Mouse (Mus musculus) MEL (cell line): ENCODE results near the gene Maml1. TPM values are rescaled to one million over a fixed set of nuclear protein-coding genes. Genes with fewer than 3 reads are reported as not detected.

ENCODE experiments used
- DNase-seq: peaks from one replicate; pipeline ENCODE4 v3.0.0; 2011; ENCODE audit warnings: low read depth, low spot score
- H3K27ac ChIP-seq: 2 replicates; pipeline ENCODE4 v1.5.1; 2012; ENCODE audit warnings: low read depth, mild to moderate bottlenecking, control low read depth, low read length, moderate library complexity; ENCODE audit not compliant: control insufficient read depth
- H3K27me3 ChIP-seq, 2 experiments: fragments of 150-350 bp in 1 of 2; sonication (generic) in 1 of 2; 2 replicates each; pipeline ENCODE4 v1.6.1; 2012; ENCODE audit warnings: low read length in 2 of 2, mild to moderate bottlenecking in 2 of 2, improper control_type of control experiment in 1 of 2, moderate library complexity in 1 of 2; ENCODE audit not compliant: insufficient read depth in 2 of 2, control insufficient read depth in 1 of 2
- H3K36me3 ChIP-seq, 2 experiments: 2 replicates each; pipeline ENCODE4 v1.6.1; 2012 to 2014; ENCODE audit warnings: low read length in 2 of 2, improper control_type of control experiment in 1 of 2, inconsistent platforms in 1 of 2, mild to moderate bottlenecking in 1 of 2; ENCODE audit not compliant: insufficient read depth in 2 of 2, control insufficient read depth in 1 of 2
- H3K4me1 ChIP-seq, 2 experiments: fragments of 150-350 bp in 1 of 2; sonication (generic) in 1 of 2; 2 replicates each; pipeline ENCODE4 v1.6.1; 2012; ENCODE audit warnings: low read length in 2 of 2, improper control_type of control experiment in 1 of 2, mild to moderate bottlenecking in 1 of 2; ENCODE audit not compliant: insufficient read depth in 2 of 2, control insufficient read depth in 1 of 2
- H3K4me3 ChIP-seq, 2 experiments: fragments of 150-350 bp in 1 of 2; sonication (generic) in 1 of 2; 2 replicates each; pipeline ENCODE4 v1.5.1; 2012; ENCODE audit warnings: low read depth in 2 of 2, low read length in 2 of 2, mild to moderate bottlenecking in 2 of 2, moderate library complexity in 2 of 2, control low read depth in 1 of 2, improper control_type of control experiment in 1 of 2; ENCODE audit not compliant: control insufficient read depth in 1 of 2, insufficient read depth in 1 of 2
- H3K79me2 ChIP-seq: 2 replicates; pipeline ENCODE4 v1.6.1; 2012; ENCODE audit warnings: mild to moderate bottlenecking, low read length, moderate library complexity; ENCODE audit not compliant: control insufficient read depth, poor library complexity, insufficient read depth
- H3K9ac ChIP-seq: 2 replicates; pipeline ENCODE4 v1.6.1; 2012; ENCODE audit warnings: low read depth, mild to moderate bottlenecking, control low read depth, low read length, moderate library complexity; ENCODE audit not compliant: control insufficient read depth, poor library complexity, severe bottlenecking
- H3K9me3 ChIP-seq: fragments of 150-350 bp; sonication (generic); replicated peaks from 2 replicates; pipeline ENCODE4 v1.6.1; 2012; ENCODE audit warnings: mild to moderate bottlenecking, low read length, improper control_type of control experiment, moderate library complexity; ENCODE audit not compliant: insufficient read depth
- BHLHE40 ChIP-seq: IDR thresholded peaks from 2 replicates; pipeline ENCODE4 v1.6.1; 2012; ENCODE audit warnings: low read depth, mild to moderate bottlenecking, inconsistent platforms, low read length, improper control_type of control experiment, borderline replicate concordance
- CHD1 ChIP-seq: IDR thresholded peaks from 2 replicates; pipeline ENCODE4 v1.6.1; 2012; ENCODE audit warnings: low read depth, mild to moderate bottlenecking, inconsistent platforms, low read length, improper control_type of control experiment
- CHD2 ChIP-seq: IDR thresholded peaks from 2 replicates; pipeline ENCODE4 v1.6.1; 2011; ENCODE audit warnings: low read length, improper control_type of control experiment
- CTCF ChIP-seq, 3 experiments: IDR thresholded peaks in 2 of 3; conservative IDR thresholded peaks in 1 of 3; 2 replicates each; pipeline ENCODE4 v1.5.1; 2011 to 2012; ENCODE audit warnings: low read length in 3 of 3, low read depth in 2 of 3, mild to moderate bottlenecking in 2 of 3, improper control_type of control experiment in 1 of 3, inconsistent platforms in 1 of 3, mixed read lengths in 1 of 3, moderate library complexity in 1 of 3; ENCODE audit not compliant: control insufficient read depth in 1 of 3, insufficient read depth in 1 of 3, poor library complexity in 1 of 3, severe bottlenecking in 1 of 3
- ELF1 ChIP-seq: IDR thresholded peaks from 2 replicates; pipeline ENCODE4 v1.6.1; 2014; ENCODE audit warnings: low read depth, mild to moderate bottlenecking, inconsistent platforms, low read length, improper control_type of control experiment, moderate library complexity
- EP300 ChIP-seq, 2 experiments: IDR thresholded peaks; 2 replicates each; pipeline ENCODE4 v1.6.1; 2011; ENCODE audit warnings: improper control_type of control experiment in 2 of 2, low read length in 2 of 2, low read depth in 1 of 2, mild to moderate bottlenecking in 1 of 2
- ETS1 ChIP-seq: IDR thresholded peaks from 2 replicates; pipeline ENCODE4 v1.6.1; 2012; ENCODE audit warnings: low read depth, mild to moderate bottlenecking, inconsistent platforms, low read length, improper control_type of control experiment, moderate library complexity
- GATA1 ChIP-seq: IDR thresholded peaks from 2 replicates; pipeline ENCODE4 v1.6.1; 2011; ENCODE audit warnings: low read depth, low read length, improper control_type of control experiment
- HCFC1 ChIP-seq: IDR thresholded peaks from 2 replicates; pipeline ENCODE4 v1.6.1; 2012; ENCODE audit warnings: low read depth, mild to moderate bottlenecking, inconsistent platforms, low read length, improper control_type of control experiment, moderate library complexity
- KAT2A ChIP-seq: conservative IDR thresholded peaks from 2 replicates; pipeline ENCODE4 v1.6.1; 2012; ENCODE audit warnings: low read depth, low read length, improper control_type of control experiment, inconsistent platforms
- MAX ChIP-seq: IDR thresholded peaks from 2 replicates; pipeline ENCODE4 v1.6.1; 2011; ENCODE audit warnings: low read length, improper control_type of control experiment
- MAZ ChIP-seq: IDR thresholded peaks from 2 replicates; pipeline ENCODE4 v1.6.1; 2012; ENCODE audit warnings: low read depth, mild to moderate bottlenecking, inconsistent platforms, low read length, improper control_type of control experiment
- MEF2A ChIP-seq: IDR thresholded peaks from 2 replicates; pipeline ENCODE4 v1.6.1; 2014; ENCODE audit warnings: low read depth, mild to moderate bottlenecking, inconsistent platforms, low read length, improper control_type of control experiment; ENCODE audit not compliant: poor library complexity, insufficient replicate concordance, severe bottlenecking; ENCODE audit errors: extremely low read depth
- MXI1 ChIP-seq: IDR thresholded peaks from 2 replicates; pipeline ENCODE4 v1.6.1; 2011; ENCODE audit warnings: mild to moderate bottlenecking, low read depth, low read length, improper control_type of control experiment
- MYB ChIP-seq: IDR thresholded peaks from 2 replicates; pipeline ENCODE4 v1.6.1; 2011; ENCODE audit warnings: mild to moderate bottlenecking, low read depth, low read length, improper control_type of control experiment
- MYC ChIP-seq: IDR thresholded peaks from 2 replicates; pipeline ENCODE4 v1.6.1; 2011; ENCODE audit warnings: low read depth, mild to moderate bottlenecking, low read length, improper control_type of control experiment, moderate library complexity
- NRF1 ChIP-seq: IDR thresholded peaks from 2 replicates; pipeline ENCODE4 v1.6.1; 2014; ENCODE audit warnings: low read depth, mild to moderate bottlenecking, inconsistent platforms, low read length, improper control_type of control experiment, moderate library complexity; ENCODE audit not compliant: poor library complexity, insufficient read depth, severe bottlenecking
- POLR2A ChIP-seq, 2 experiments: IDR thresholded peaks; 2 replicates each; pipeline ENCODE4 v1.6.1; 2011 to 2012; ENCODE audit warnings: low read length in 2 of 2, mild to moderate bottlenecking in 2 of 2, control low read depth in 1 of 2, improper control_type of control experiment in 1 of 2, low read depth in 1 of 2, moderate library complexity in 1 of 2; ENCODE audit not compliant: control insufficient read depth in 1 of 2, insufficient read depth in 1 of 2, poor library complexity in 1 of 2
- POLR2AphosphoS2 ChIP-seq: IDR thresholded peaks from 2 replicates; pipeline ENCODE4 v1.6.1; 2011; ENCODE audit warnings: low read length, improper control_type of control experiment
- POLR2AphosphoS5 ChIP-seq: IDR thresholded peaks from 2 replicates; pipeline ENCODE4 v1.6.1; 2012; ENCODE audit warnings: low read depth, borderline replicate concordance, mild to moderate bottlenecking, inconsistent platforms, low read length, moderate library complexity, mixed read lengths
- RAD21 ChIP-seq: IDR thresholded peaks from 2 replicates; pipeline ENCODE4 v1.6.1; 2011; ENCODE audit warnings: mild to moderate bottlenecking, low read depth, low read length, improper control_type of control experiment
- SIN3A ChIP-seq: IDR thresholded peaks from 2 replicates; pipeline ENCODE4 v1.6.1; 2012; ENCODE audit warnings: low read length, improper control_type of control experiment, inconsistent platforms
- SMC3 ChIP-seq: IDR thresholded peaks from 2 replicates; pipeline ENCODE4 v1.6.1; 2011; ENCODE audit warnings: low read depth, low read length, improper control_type of control experiment
- TAL1 ChIP-seq: IDR thresholded peaks from 2 replicates; pipeline ENCODE4 v1.6.1; 2012; ENCODE audit warnings: mild to moderate bottlenecking, inconsistent platforms, low read length, moderate library complexity, mixed read lengths
- TBP ChIP-seq: IDR thresholded peaks from 2 replicates; pipeline ENCODE4 v1.8.0; 2011; ENCODE audit warnings: low read depth, low read length, improper control_type of control experiment
- USF1 ChIP-seq: IDR thresholded peaks from 2 replicates; pipeline ENCODE4 v1.6.1; 2014; ENCODE audit warnings: low read depth, mild to moderate bottlenecking, inconsistent platforms, low read length, improper control_type of control experiment, moderate library complexity
- ZC3H11A ChIP-seq: IDR thresholded peaks from 2 replicates; pipeline ENCODE4 v1.6.1; 2012; ENCODE audit warnings: low read depth, mild to moderate bottlenecking, inconsistent platforms, low read length, improper control_type of control experiment
- ZMIZ1 ChIP-seq: IDR thresholded peaks from 2 replicates; pipeline ENCODE4 v1.6.1; 2012; ENCODE audit warnings: low read depth, mild to moderate bottlenecking, inconsistent platforms, low read length, improper control_type of control experiment, moderate library complexity
- ZNF384 ChIP-seq: IDR thresholded peaks from 2 replicates; pipeline ENCODE4 v1.6.1; 2012; ENCODE audit warnings: low read depth, mild to moderate bottlenecking, inconsistent platforms, low read length, improper control_type of control experiment
- polyA plus RNA-seq, 2 experiments: library from polyadenylated mRNA; stranded (reverse) in 1 of 2; unstranded in 1 of 2; fragments of >175 nt in 1 of 2; fragments of >200 nt in 1 of 2; gene quantifications; 2 replicates each; pipeline versions ENCODE4 v1.2.1 to v1.2.4; 2012; ENCODE audit warnings: low replicate concordance in 2 of 2, low read depth in 1 of 2; ENCODE audit not compliant: insufficient read length in 2 of 2, insufficient read depth in 1 of 2, missing spikeins in 1 of 2
- total RNA-seq: library from RNA; depleted of rRNA; stranded (reverse); fragments of 300-350 nt; gene quantifications from 2 replicates; pipeline ENCODE4 v1.2.3, GENCODE M21; 2012

Maml1 gene
- total and polyA plus RNA-seq, 3 experiments: 3.8 to 12.6 TPM; not detected in 1

- Histone ChIP-seq H3K36me3 (peaks cover 0 to 21% of the 10 kb centered on the region in 2 experiments), H3K9ac (no peak overlapping the region), H3K27me3 (no peaks in the 10 kb centered on the region), H3K79me2 (peaks cover 23% of the 10 kb centered on the region), H3K4me1 (peaks cover 15 to 39% of the 10 kb centered on the region in 2 experiments), H3K9me3 (no peaks in the 10 kb centered on the region), H3K4me3 (no peak overlapping the region), H3K27ac (peak overlapping the region; percentile 71; the same call in 1 of the 2 replicates)
- DNase-seq: no peak
- no peak for TF ChIP-seq USF1
- TF ChIP-seq ETS1: 0 out of 2 replicates have a peak, but pooled peaks have one; percentile 5
- no peak for TF ChIP-seq POLR2AphosphoS5
Observed at GRCm38 (mm10) chr11:50212848-50213758, 79.0 kb downstream of the Maml1 start.

GRCm38 (mm10) chr11:50212060-50212739, 79.9 kb downstream of the Maml1 start:
- no peaks in the 10 kb centered on the region for H3K9me3 ChIP-seq
- peak overlapping the region; percentile 24; the same call in 1 of the 2 replicates for H3K9ac ChIP-seq
- H3K4me1 ChIP-seq: peaks cover 12 to 33% of the 10 kb centered on the region in 2 experiments
- H3K27ac ChIP-seq: peak overlapping the region; percentile 71
- no peaks in the 10 kb centered on the region for H3K27me3 ChIP-seq
- H3K4me3 ChIP-seq: no peak overlapping the region
- H3K36me3 ChIP-seq: peaks cover 0 to 20% of the 10 kb centered on the region in 2 experiments
- peaks cover 30% of the 10 kb centered on the region for H3K79me2 ChIP-seq
- DNase-seq: peak; percentile 61
- TF ChIP-seq MYB (no peak), CHD2 (no peak), GATA1 (no peak), CHD1 (no peak), MAZ (no peak), EP300 (IDR thresholded peaks at IDR 0.05; ENCODE audit: low read depth in 1 of 2, low read length in 2 of 2) (0 out of 4 replicates have a peak, but pooled peaks of 1 of the 2 experiments have one; percentile 15), POLR2A (IDR thresholded peaks at IDR 0.05; ENCODE audit: control insufficient read depth in 1 of 2, insufficient read depth in 1 of 2, low read depth in 1 of 2, low read length in 2 of 2, poor library complexity in 1 of 2) (no peak), SIN3A (no peak), MAX (no peak), POLR2AphosphoS2 (no peak), ETS1 (peak; percentile 8; the same call in 1 of the 2 replicates), MXI1 (no peak; the same call in 1 of the 2 replicates), MYC (no peak), ZMIZ1 (no peak), TAL1 (no peak), RAD21 (no peak), HCFC1 (no peak), ELF1 (peak; percentile 71; the same call in 1 of the 2 replicates), MEF2A (no peak), CTCF (IDR thresholded peaks at IDR 0.05 in 2 of 3, conservative IDR thresholded peaks at IDR 0.05 in 1 of 3; ENCODE audit: control insufficient read depth in 1 of 3, insufficient read depth in 1 of 3, low read depth in 2 of 3, low read length in 3 of 3, poor library complexity in 1 of 3, severe bottlenecking in 1 of 3) (no peak), BHLHE40 (no peak), ZNF384 (no peak), SMC3 (no peak), TBP (no peak), ZC3H11A (no peak), KAT2A (0 out of 2 replicates have a peak, but pooled peaks have one; percentile 36), NRF1 (no peak)
